Mouse (Mus musculus): ENCODE measurements around the gene Prdm15. TPM values are rescaled to one million over a fixed set of nuclear protein-coding genes. Genes with fewer than 3 reads are reported as not detected.
A peak's percentile ranks its signal among the peaks of the same experiment; 100 is the strongest.

Prdm15 gene
- polyA plus RNA-seq, 1 experiment, result 9.9 TPM

DNA sequence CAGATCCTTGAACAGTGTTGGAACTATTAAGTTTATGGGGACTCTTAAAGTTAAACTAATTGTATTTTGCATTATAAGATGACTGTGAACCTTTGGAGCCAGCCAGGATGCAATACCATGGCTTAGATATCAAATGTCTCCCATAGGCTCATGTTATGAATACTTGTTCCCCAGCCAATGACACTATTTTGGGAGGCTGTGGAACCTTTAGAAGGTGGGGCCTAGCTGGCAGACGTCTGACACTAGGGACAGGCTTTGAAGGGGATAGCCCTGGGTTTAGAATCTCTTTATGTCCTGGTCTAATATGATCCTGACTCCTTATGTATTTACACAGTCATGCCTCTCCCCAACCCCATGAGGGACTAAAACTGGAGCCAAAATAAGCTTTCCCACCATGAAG is 22.7 kb upstream of the Prdm15 start:
- Histone ChIP-seq H3K27ac (ENCODE audit: control insufficient read depth, insufficient read depth, low read depth, low read length, poor library complexity) (no peak overlapping the region), H3K4me3 (replicated peaks; ENCODE audit: control insufficient read depth, low read depth, low read length) (no peak overlapping the region), H3K4me1 (ENCODE audit: control insufficient read depth, insufficient read depth, low read length) (no peaks in the 10 kb centered on the region)
- 89% methylated on average over 1 of the region's 1 CpGs for WGBS
- no peak for TF ChIP-seq CTCF (IDR thresholded peaks at IDR 0.05; ENCODE audit: control insufficient read depth, insufficient read depth, low read length)
- TF ChIP-seq POLR2A (IDR thresholded peaks at IDR 0.05; ENCODE audit: borderline replicate concordance, control insufficient read depth, low read depth, low read length), result no peak

DNA sequence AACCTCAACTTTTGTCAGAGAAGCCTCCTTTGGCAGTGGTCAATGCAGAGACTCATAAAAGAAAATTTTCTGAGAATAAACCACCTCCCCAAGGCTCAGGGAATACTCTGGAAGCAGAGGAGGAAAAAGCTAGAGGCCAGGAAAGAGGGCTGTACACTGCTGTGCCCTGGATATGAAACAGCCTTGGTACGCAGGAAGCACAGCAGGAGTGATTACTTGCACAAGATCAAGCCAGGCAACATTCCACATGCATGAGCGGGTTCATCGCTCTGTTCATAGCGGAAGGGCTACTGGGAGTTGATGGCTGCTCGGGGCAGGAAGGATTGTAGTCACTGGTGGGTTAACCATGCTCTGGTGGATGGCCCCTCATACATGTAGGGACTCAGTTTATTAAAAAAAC is 21.0 kb upstream of the Prdm15 start:
- TF ChIP-seq POLR2A (IDR thresholded peaks at IDR 0.05; ENCODE audit: borderline replicate concordance, control insufficient read depth, low read depth, low read length) (no peak), CTCF (IDR thresholded peaks at IDR 0.05; ENCODE audit: control insufficient read depth, insufficient read depth, low read length) (no peak)
- 93% methylated on average over 5 of the region's 5 CpGs for WGBS
- H3K4me3 ChIP-seq (replicated peaks; ENCODE audit: control insufficient read depth, low read depth, low read length), result no peak overlapping the region

DNA sequence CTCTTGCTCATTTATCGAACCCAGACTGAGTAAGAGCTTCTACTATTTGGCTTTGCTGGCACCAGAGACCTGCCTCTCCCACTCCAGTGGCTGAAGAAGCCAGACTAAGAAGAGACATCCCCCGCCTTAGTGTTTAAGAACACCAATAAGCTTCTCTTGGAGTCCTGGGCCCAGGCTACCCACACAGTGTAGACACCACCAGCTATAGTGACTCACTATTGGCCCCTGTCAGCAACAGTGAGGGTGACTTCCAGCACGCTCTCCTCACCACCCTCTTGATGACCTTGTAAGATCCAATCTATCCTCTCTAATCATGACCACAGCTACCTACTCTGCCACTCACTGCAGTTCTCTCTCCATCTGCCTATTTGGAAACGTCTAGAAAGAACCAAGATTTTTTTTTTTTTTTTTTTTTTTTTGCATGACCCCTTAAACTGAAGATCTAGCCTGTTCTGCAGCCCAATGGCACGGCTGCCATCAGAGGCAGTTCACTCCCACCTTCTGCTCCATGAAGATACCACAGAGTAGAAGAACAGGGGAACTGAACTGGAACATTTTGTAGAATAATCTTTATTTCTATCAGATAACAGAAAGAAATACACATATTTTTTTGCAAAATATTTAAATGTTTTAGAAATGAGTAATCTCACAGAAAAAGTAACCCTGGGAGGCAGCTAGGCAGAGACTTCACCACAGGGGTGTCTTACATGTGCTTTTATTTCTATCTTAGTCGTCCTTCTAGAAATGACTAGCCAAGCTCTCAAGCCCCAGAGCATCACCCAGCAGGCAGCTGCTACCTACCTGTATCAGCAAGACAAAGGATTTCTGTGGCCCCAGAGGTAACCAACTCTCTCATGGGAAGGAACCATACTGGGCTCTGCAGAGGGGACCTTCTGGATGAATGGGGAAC is 17.8 kb upstream of the Prdm15 start:
- no peak for TF ChIP-seq POLR2A (IDR thresholded peaks at IDR 0.05; ENCODE audit: borderline replicate concordance, control insufficient read depth, low read depth, low read length)
- no peak for TF ChIP-seq CTCF (IDR thresholded peaks at IDR 0.05; ENCODE audit: control insufficient read depth, insufficient read depth, low read length)
- 72% methylated on average over 6 of the region's 6 CpGs for WGBS
- Histone ChIP-seq H3K4me1 (ENCODE audit: control insufficient read depth, insufficient read depth, low read length) (no peaks in the 10 kb centered on the region), H3K4me3 (replicated peaks; ENCODE audit: control insufficient read depth, low read depth, low read length) (no peak overlapping the region), H3K27ac (ENCODE audit: control insufficient read depth, insufficient read depth, low read depth, low read length, poor library complexity) (no peak overlapping the region)

More for the DNA sequence above, 21.0 kb upstream of the Prdm15 start:
- Histone ChIP-seq H3K27ac (ENCODE audit: control insufficient read depth, insufficient read depth, low read depth, low read length, poor library complexity) (no peak overlapping the region), H3K4me1 (ENCODE audit: control insufficient read depth, insufficient read depth, low read length) (no peaks in the 10 kb centered on the region)

DNA sequence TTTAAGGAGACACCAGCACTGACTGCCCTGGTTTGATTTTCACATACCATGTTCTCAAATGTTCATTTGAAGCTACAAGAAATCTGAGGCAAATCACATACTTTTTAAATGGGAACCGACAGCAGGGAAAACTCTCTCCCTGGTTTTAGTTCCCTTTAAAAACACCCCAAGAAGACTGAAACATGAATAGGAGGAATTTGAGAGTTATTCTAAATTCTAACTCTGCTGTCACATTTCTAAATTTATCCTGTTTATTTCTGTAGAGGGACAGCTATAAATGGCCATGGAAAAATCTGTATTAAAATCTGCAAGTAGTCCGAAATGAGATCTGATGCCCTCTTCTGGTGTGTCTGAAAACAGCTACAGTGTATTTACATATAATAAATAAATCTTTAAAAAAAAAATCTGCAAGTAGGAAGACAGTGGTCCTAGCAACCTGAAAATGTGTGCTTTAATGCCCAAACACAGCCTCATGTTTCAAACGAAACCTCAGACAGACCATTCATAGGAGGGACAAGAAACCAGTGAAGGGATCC is 12.3 kb upstream of the Prdm15 start:
- H3K27ac ChIP-seq (ENCODE audit: control insufficient read depth, insufficient read depth, low read depth, low read length, poor library complexity), result no peak overlapping the region
- no peak overlapping the region for H3K4me3 ChIP-seq (replicated peaks; ENCODE audit: control insufficient read depth, low read depth, low read length)
- no peaks in the 10 kb centered on the region for H3K4me1 ChIP-seq (ENCODE audit: control insufficient read depth, insufficient read depth, low read length)
- WGBS, result 79% methylated on average over 3 of the region's 3 CpGs
- TF ChIP-seq CTCF (IDR thresholded peaks at IDR 0.05; ENCODE audit: control insufficient read depth, insufficient read depth, low read length) (no peak), POLR2A (IDR thresholded peaks at IDR 0.05; ENCODE audit: borderline replicate concordance, control insufficient read depth, low read depth, low read length) (no peak)

DNA sequence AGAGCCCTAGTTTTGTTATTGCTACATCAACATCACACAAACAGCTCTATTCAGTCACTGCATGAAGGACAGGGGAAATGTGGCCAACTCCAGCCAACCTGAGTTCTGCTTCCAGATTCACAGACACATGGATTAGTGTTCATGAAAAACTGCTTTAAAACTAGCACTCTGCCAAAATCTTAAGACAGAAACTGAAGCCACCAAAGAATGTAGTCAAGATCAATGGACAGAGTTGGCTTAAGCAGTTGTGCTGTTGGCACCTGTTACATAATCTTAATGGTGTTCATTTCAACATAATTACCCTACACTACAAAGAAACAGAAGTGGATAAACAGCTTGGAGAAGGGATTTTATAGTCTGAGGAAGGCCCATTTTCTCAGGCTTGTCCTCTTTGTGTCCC is 4.4 kb upstream of the Prdm15 start:
- no peak overlapping the region for H3K4me3 ChIP-seq (replicated peaks; ENCODE audit: control insufficient read depth, low read depth, low read length)

DNA sequence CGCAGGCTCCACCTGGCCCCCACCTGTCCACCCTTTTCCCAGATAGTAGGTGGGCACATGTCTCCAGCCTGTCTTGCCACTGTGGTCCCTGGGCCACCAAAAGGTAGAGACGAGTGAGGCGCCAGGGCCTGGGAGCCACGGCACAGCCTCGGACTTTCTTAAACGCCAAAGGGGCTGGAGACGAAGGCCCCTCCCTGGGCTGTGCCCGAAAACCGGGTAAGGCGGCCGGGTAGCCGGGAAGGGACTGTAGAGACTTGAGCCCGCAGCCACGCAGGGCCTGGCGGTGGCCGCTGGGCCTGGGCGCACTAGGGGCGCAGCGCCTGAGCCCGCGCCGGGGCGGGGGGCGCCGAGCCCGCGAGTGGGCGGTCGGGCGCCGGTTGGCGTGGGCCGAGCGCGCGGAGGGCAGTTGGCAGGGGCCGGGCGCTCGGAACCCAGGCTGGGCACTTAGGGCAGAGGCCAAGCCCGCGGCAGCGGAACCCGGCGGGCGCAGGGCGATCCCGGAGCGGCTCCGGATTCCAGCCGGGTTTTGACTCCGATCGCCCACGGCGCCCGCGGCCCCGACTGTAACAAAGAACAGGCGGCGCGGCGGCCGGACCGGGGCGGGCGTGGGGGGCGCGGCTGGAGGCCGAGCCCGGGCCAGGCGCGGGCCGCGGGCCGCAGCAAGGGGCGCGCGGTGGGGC is 449 bp downstream of the Prdm15 start:
- Histone ChIP-seq H3K4me3 (replicated peaks; ENCODE audit: control insufficient read depth, low read depth, low read length) (peak overlapping the region; percentile 92), H3K27ac (ENCODE audit: control insufficient read depth, insufficient read depth, low read depth, low read length, poor library complexity) (peak overlapping the region; percentile 97), H3K4me1 (ENCODE audit: control insufficient read depth, insufficient read depth, low read length) (peaks cover 7% of the 10 kb centered on the region)
- TF ChIP-seq CTCF (IDR thresholded peaks at IDR 0.05; ENCODE audit: control insufficient read depth, insufficient read depth, low read length) (no peak), POLR2A (IDR thresholded peaks at IDR 0.05; ENCODE audit: borderline replicate concordance, control insufficient read depth, low read depth, low read length) (no peak)
- WGBS, result 1% methylated on average over 76 of the region's 77 CpGs

More for the DNA sequence above, 4.4 kb upstream of the Prdm15 start:
- no peak overlapping the region for H3K27ac ChIP-seq (ENCODE audit: control insufficient read depth, insufficient read depth, low read depth, low read length, poor library complexity)
- TF ChIP-seq POLR2A (IDR thresholded peaks at IDR 0.05; ENCODE audit: borderline replicate concordance, control insufficient read depth, low read depth, low read length) (no peak), CTCF (IDR thresholded peaks at IDR 0.05; ENCODE audit: control insufficient read depth, insufficient read depth, low read length) (no peak)
- peaks cover 4% of the 10 kb centered on the region for H3K4me1 ChIP-seq (ENCODE audit: control insufficient read depth, insufficient read depth, low read length)

DNA sequence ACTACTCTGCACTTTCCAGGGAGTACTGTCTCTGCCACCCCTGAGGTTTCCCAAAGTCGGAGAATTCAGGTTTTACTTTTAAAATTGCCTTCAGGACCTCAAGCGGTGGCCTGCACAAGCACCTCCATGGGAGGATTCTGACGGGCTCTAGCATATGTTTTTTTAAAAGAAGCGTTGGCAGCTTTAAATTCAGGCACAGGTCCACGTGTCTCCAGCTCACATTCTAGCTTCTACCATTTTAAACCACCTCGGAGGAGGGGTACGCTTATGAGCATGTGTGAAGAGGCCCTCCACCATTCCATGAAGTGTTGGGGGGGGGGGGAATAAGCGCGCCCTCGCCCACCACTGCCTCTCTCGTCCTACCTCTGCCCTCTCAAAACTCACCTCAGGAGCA is 986 bp downstream of the Prdm15 start:
- Histone ChIP-seq H3K27ac (ENCODE audit: control insufficient read depth, insufficient read depth, low read depth, low read length, poor library complexity) (peak overlapping the region; percentile 97), H3K4me3 (replicated peaks; ENCODE audit: control insufficient read depth, low read depth, low read length) (peak overlapping the region; percentile 92), H3K4me1 (ENCODE audit: control insufficient read depth, insufficient read depth, low read length) (peaks cover 7% of the 10 kb centered on the region)
- TF ChIP-seq CTCF (IDR thresholded peaks at IDR 0.05; ENCODE audit: control insufficient read depth, insufficient read depth, low read length) (no peak), POLR2A (IDR thresholded peaks at IDR 0.05; ENCODE audit: borderline replicate concordance, control insufficient read depth, low read depth, low read length) (no peak)
- WGBS, result 1% methylated on average over 11 of the region's 11 CpGs

DNA sequence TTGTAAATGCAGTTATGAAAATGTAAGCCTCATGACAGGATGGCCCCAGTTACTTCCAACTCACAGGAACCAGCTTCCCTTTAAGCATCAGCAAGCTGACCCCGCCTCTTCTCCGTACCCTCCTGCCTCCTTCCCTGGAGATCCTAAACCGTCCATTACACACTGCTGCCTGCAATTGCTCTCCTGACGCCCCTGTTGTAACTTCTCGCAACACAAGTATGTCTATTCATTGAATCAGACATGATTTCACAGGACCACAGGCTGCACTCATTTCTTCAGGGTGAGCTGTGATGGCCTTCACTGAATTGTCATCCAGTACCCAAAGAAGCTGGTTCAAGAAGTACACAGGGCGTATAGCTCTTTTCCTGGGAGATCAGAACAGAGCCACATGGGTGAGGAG is 2.8 kb downstream of the Prdm15 start:
- TF ChIP-seq CTCF (IDR thresholded peaks at IDR 0.05; ENCODE audit: control insufficient read depth, insufficient read depth, low read length), result no peak
- TF ChIP-seq POLR2A (IDR thresholded peaks at IDR 0.05; ENCODE audit: borderline replicate concordance, control insufficient read depth, low read depth, low read length), result no peak
- H3K4me3 ChIP-seq (replicated peaks; ENCODE audit: control insufficient read depth, low read depth, low read length), result no peak overlapping the region
- H3K4me1 ChIP-seq (ENCODE audit: control insufficient read depth, insufficient read depth, low read length), result peaks cover 5% of the 10 kb centered on the region
- WGBS, result 74% methylated on average over 6 of the region's 6 CpGs
- no peak overlapping the region for H3K27ac ChIP-seq (ENCODE audit: control insufficient read depth, insufficient read depth, low read depth, low read length, poor library complexity)
